Mouse (Mus musculus) midbrain, embryonic 15.5 days (tissue): ENCODE measurements around the gene Gm4450. TPM values are rescaled to one million over a fixed set of nuclear protein-coding genes. Genes with fewer than 3 reads are reported as not detected.

Experiments
- ATAC-seq: fragments of 200-750 bp; cut with Nextera tagmentation; replicated peaks from 2 replicates; pipeline ENCODE4 v1.8.0; 2017; ENCODE audit warnings: moderate TSS enrichment
- H3K27ac ChIP-seq: fragments of 300-500 bp; sonication (generic); 2 replicates; pipeline ENCODE4 v1.5.1; 2015; ENCODE audit warnings: mild to moderate bottlenecking, inconsistent platforms
- H3K27me3 ChIP-seq: fragments of 300-500 bp; sonication (generic); replicated peaks from 2 replicates; pipeline ENCODE4 v1.6.1; 2015; ENCODE audit warnings: inconsistent platforms
- H3K36me3 ChIP-seq: fragments of 300-500 bp; sonication (generic); replicated peaks from 2 replicates; pipeline ENCODE4 v1.6.1; 2015; ENCODE audit warnings: inconsistent platforms
- H3K4me1 ChIP-seq: fragments of 300-500 bp; sonication (generic); 2 replicates; pipeline ENCODE4 v1.6.1; 2015; ENCODE audit warnings: inconsistent platforms
- H3K4me2 ChIP-seq: fragments of 300-500 bp; sonication (generic); 2 replicates; pipeline ENCODE4 v1.6.1; 2015; ENCODE audit warnings: inconsistent platforms, mild to moderate bottlenecking, moderate library complexity
- H3K4me3 ChIP-seq: fragments of 300-500 bp; sonication (generic); 2 replicates; pipeline ENCODE4 v1.5.1; 2015; ENCODE audit warnings: mild to moderate bottlenecking, inconsistent platforms
- H3K9ac ChIP-seq: fragments of 300-500 bp; sonication (generic); 2 replicates; pipeline ENCODE4 v1.6.1; 2015; ENCODE audit warnings: mild to moderate bottlenecking, inconsistent platforms
- H3K9me3 ChIP-seq: fragments of 300-500 bp; sonication (generic); 2 replicates; pipeline ENCODE4 v1.6.1; 2016; ENCODE audit warnings: inconsistent platforms
- WGBS: fragments of 180-500 bp; shearing (Covaris S2); methylation state at CpG from one replicate; pipeline ENCODE4 v1.1.7; 2015; ENCODE audit warnings: mixed read lengths; 5-methylcytosine and 5-hydroxymethylcytosine counted together
- polyA plus RNA-seq: library from polyadenylated mRNA; unstranded; fragments of >200 nt; fragmentation: Nextera tagmentation; extraction: Ambion mirVana; gene quantifications from 2 replicates; pipeline ENCODE4 v1.2.1, GENCODE M21; 2015

The Gm4450 gene
- polyA plus RNA-seq, 1 experiment from 2014 or later, result 0.31 TPM

- no peaks in the 10 kb centered on the region for H3K4me1 ChIP-seq
- no peak overlapping the region for H3K9ac ChIP-seq
- 0 out of 2 replicates have a peak, but pooled peaks cover 1% of the 10 kb centered on the region for H3K27me3 ChIP-seq
- H3K4me3 ChIP-seq, result no peak overlapping the region
- no peaks in the 10 kb centered on the region for H3K9me3 ChIP-seq
- H3K4me2 ChIP-seq, result no peak overlapping the region
- no peaks in the 10 kb centered on the region for H3K36me3 ChIP-seq
- no peak overlapping the region for H3K27ac ChIP-seq
- WGBS, result 0% methylated on average over 1 of the region's 1 CpGs
- no peak for ATAC-seq
Observed at GRCm38 (mm10) chr3:98434088-98434816, 22.7 kb downstream of the Gm4450 start.

- Histone ChIP-seq H3K9ac (no peak overlapping the region), H3K27me3 (peaks cover 6% of the 10 kb centered on the region; the same call in 1 of the 2 replicates), H3K4me3 (no peak overlapping the region), H3K36me3 (no peaks in the 10 kb centered on the region), H3K27ac (no peak overlapping the region), H3K4me1 (peaks cover 23% of the 10 kb centered on the region), H3K9me3 (no peaks in the 10 kb centered on the region), H3K4me2 (peak overlapping the region; percentile 85)
- 30% methylated on average over 8 of the region's 8 CpGs for WGBS
- no peak for ATAC-seq
Observed at GRCm38 (mm10) chr3:98428928-98429525, 27.9 kb downstream of the Gm4450 start.

GRCm38 (mm10) chr3:98428449-98428775 is 28.5 kb downstream of the Gm4450 start:
- ATAC-seq, result no peak; the same call in 1 of the 2 replicates
- 10% methylated on average over 17 of the region's 17 CpGs for WGBS
- H3K27me3 ChIP-seq, result peaks cover 6% of the 10 kb centered on the region; the same call in 1 of the 2 replicates
- no peaks in the 10 kb centered on the region for H3K9me3 ChIP-seq
- H3K27ac ChIP-seq, result no peak overlapping the region
- peak overlapping the region; percentile 39 for H3K9ac ChIP-seq
- no peaks in the 10 kb centered on the region for H3K36me3 ChIP-seq
- peaks cover 23% of the 10 kb centered on the region for H3K4me1 ChIP-seq
- peak overlapping the region; percentile 51 for H3K4me3 ChIP-seq
- H3K4me2 ChIP-seq, result peak overlapping the region; percentile 85

- peak overlapping the region; percentile 85 for H3K4me2 ChIP-seq
- H3K27ac ChIP-seq, result 0 out of 2 replicates have a peak overlapping the region, but pooled peaks have one; percentile 14
- peaks cover 23% of the 10 kb centered on the region for H3K4me1 ChIP-seq
- H3K4me3 ChIP-seq, result peak overlapping the region; percentile 51
- no peaks in the 10 kb centered on the region for H3K9me3 ChIP-seq
- under 1% methylated on average over 110 of the region's 110 CpGs for WGBS
- peaks cover 6% of the 10 kb centered on the region; the same call in 1 of the 2 replicates for H3K27me3 ChIP-seq
- peak; percentile 91 for ATAC-seq
- H3K9ac ChIP-seq, result peak overlapping the region; percentile 39
- H3K36me3 ChIP-seq, result no peaks in the 10 kb centered on the region
Observed at GRCm38 (mm10) chr3:98427600-98428448, 29.1 kb downstream of the Gm4450 start.

GRCm38 (mm10) chr3:98427260-98427599 is 29.7 kb downstream of the Gm4450 start:
- WGBS, result 6% methylated on average over 23 of the region's 23 CpGs
- no peaks in the 10 kb centered on the region for H3K36me3 ChIP-seq
- peak overlapping the region; percentile 51 for H3K4me3 ChIP-seq
- peaks cover 23% of the 10 kb centered on the region for H3K4me1 ChIP-seq
- H3K27me3 ChIP-seq, result peaks cover 6% of the 10 kb centered on the region; the same call in 1 of the 2 replicates
- peak overlapping the region; percentile 39; the same call in 1 of the 2 replicates for H3K9ac ChIP-seq
- H3K9me3 ChIP-seq, result no peaks in the 10 kb centered on the region
- ATAC-seq, result no peak
- H3K27ac ChIP-seq, result 0 out of 2 replicates have a peak overlapping the region, but pooled peaks have one; percentile 14
- peak overlapping the region; percentile 85 for H3K4me2 ChIP-seq

GRCm38 (mm10) chr3:98426749-98427148 is 30.2 kb downstream of the Gm4450 start:
- Histone ChIP-seq H3K27me3 (peaks cover 6% of the 10 kb centered on the region; the same call in 1 of the 2 replicates), H3K9ac (no peak overlapping the region), H3K4me2 (peak overlapping the region; percentile 85), H3K4me3 (peak overlapping the region; percentile 51), H3K9me3 (no peaks in the 10 kb centered on the region), H3K27ac (no peak overlapping the region), H3K36me3 (no peaks in the 10 kb centered on the region), H3K4me1 (peaks cover 23% of the 10 kb centered on the region)
- WGBS, result 41% methylated on average over 5 of the region's 5 CpGs
- peak; percentile 5; the same call in 1 of the 2 replicates for ATAC-seq

- ATAC-seq, result no peak
- WGBS, result 93% methylated on average over 4 of the region's 4 CpGs
- H3K9me3 ChIP-seq, result no peaks in the 10 kb centered on the region
- H3K27ac ChIP-seq, result no peak overlapping the region
- H3K9ac ChIP-seq, result no peak overlapping the region
- H3K36me3 ChIP-seq, result no peaks in the 10 kb centered on the region
- no peaks in the 10 kb centered on the region for H3K27me3 ChIP-seq
- no peak overlapping the region for H3K4me2 ChIP-seq
- H3K4me3 ChIP-seq, result no peak overlapping the region
- H3K4me1 ChIP-seq, result peaks cover 11% of the 10 kb centered on the region
Observed at GRCm38 (mm10) chr3:98422926-98423325, 34.0 kb downstream of the Gm4450 start.

GRCm38 (mm10) chr3:98419786-98420070 is 37.2 kb downstream of the Gm4450 start:
- Histone ChIP-seq H3K36me3 (no peaks in the 10 kb centered on the region), H3K27ac (no peak overlapping the region), H3K9me3 (no peaks in the 10 kb centered on the region), H3K9ac (no peak overlapping the region), H3K4me1 (no peaks in the 10 kb centered on the region; the same call in 1 of the 2 replicates), H3K27me3 (no peaks in the 10 kb centered on the region), H3K4me3 (no peak overlapping the region), H3K4me2 (no peak overlapping the region)
- 48% methylated on average over 4 of the region's 4 CpGs for WGBS
- ATAC-seq, result no peak

GRCm38 (mm10) chr3:98418991-98419785 is 37.7 kb downstream of the Gm4450 start:
- Histone ChIP-seq H3K9me3 (no peaks in the 10 kb centered on the region), H3K4me1 (no peaks in the 10 kb centered on the region; the same call in 1 of the 2 replicates), H3K4me3 (no peak overlapping the region), H3K27ac (no peak overlapping the region), H3K4me2 (no peak overlapping the region), H3K36me3 (no peaks in the 10 kb centered on the region), H3K27me3 (no peaks in the 10 kb centered on the region), H3K9ac (no peak overlapping the region)
- 82% methylated on average over 6 of the region's 6 CpGs for WGBS
- ATAC-seq, result no peak

- ATAC-seq, result peak; percentile 65
- no peak overlapping the region for H3K4me3 ChIP-seq
- no peaks in the 10 kb centered on the region; the same call in 1 of the 2 replicates for H3K4me1 ChIP-seq
- H3K27ac ChIP-seq, result no peak overlapping the region
- no peaks in the 10 kb centered on the region for H3K27me3 ChIP-seq
- H3K9ac ChIP-seq, result no peak overlapping the region
- H3K4me2 ChIP-seq, result no peak overlapping the region
- no peaks in the 10 kb centered on the region for H3K9me3 ChIP-seq
- no peaks in the 10 kb centered on the region for H3K36me3 ChIP-seq
- 59% methylated on average over 4 of the region's 4 CpGs for WGBS
Observed at GRCm38 (mm10) chr3:98417328-98417727, 39.6 kb downstream of the Gm4450 start.

GRCm38 (mm10) chr3:98416426-98417250 is 40.3 kb downstream of the Gm4450 start:
- 81% methylated on average over 5 of the region's 5 CpGs for WGBS
- Histone ChIP-seq H3K9ac (no peak overlapping the region), H3K36me3 (no peaks in the 10 kb centered on the region), H3K27me3 (no peaks in the 10 kb centered on the region), H3K9me3 (no peaks in the 10 kb centered on the region), H3K4me2 (no peak overlapping the region), H3K4me1 (no peaks in the 10 kb centered on the region; the same call in 1 of the 2 replicates), H3K4me3 (no peak overlapping the region), H3K27ac (no peak overlapping the region)
- peak; percentile 27; the same call in 1 of the 2 replicates for ATAC-seq
